Mouse (Mus musculus) cerebellum, adult 11 months (tissue): ENCODE measurements around the gene Dnah9.
A peak's percentile ranks its signal among the peaks of the same experiment; 100 is the strongest.

Experiments used
- DNase-seq: peaks from one replicate; pipeline ENCODE4 v3.0.0; 2022

Gene Dnah9

DNA sequence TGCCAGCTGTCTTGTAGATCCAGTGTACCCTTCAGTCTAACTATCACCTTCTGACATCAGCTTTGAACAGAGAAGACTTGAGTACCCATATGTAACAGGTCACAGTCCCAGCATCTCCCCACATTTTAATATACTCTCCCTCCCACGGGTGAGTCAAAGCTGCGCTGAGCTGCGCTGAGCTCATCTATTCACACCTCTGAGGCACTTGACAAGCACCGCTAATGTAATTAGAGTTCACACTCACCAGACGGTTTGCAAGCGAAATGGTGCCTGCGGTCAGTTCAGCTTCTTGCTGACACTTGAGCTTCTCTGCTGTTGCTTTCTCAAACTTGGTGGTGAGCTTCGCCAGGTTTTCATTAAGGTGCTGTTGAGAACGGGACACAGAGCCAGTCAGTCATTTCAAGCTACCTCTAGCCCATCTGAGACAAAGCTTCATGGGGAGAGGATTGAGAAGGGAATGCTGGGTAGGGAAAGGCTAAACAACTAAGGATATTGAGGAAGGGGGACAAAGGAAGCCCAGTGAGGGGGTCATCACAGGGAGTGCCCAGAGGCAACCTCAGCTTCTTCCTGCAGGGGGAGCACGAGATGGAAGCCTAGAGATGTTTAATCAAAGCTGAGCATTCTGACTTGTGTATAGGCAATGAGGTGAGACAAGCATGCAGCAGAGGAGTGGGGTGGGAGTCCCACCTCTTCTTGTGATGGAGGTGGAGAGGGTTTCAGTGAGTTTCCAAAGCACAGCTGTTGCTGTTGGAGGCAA, 249.7 kb downstream of the Dnah9 start:
- DNase-seq: no peak

DNA sequence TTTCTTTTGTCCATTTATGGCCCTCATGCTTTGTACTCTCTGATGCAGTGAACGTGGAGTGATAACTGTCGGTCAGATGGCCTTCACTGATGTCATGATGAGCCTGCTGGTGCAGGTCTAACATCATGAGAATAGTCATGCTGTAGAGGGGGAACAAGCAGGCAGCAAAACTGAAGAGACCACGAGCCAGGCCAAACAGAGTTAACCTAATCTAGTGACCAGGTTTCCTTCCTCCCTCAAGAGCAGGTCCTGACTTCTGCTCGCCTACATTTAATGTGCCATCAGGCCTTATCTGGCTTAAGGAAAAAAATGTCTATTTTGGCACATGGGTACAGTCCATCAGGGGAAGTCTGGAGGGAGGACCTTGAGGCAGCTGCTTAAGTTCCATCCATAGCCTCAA, 259.2 kb downstream of the Dnah9 start:
- no peak for DNase-seq

DNA sequence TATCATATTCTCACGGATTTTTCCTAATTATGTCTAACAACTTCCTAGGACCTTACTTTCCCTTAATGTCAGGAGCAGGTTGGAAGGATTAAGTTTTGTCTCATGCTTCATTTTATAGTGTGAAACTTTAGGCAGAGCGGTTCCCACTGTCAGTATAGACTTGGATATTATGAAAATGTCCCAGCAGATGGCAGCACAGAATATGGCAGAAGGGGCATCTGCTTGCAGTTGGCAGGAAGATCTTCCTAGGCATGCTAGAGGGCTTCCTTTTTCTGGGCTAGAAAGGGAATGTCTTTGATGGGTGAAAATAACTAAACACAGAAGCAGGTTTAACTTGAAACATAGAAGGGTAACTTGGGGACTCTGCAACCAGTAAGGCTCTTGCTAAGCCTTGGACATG, 262.9 kb downstream of the Dnah9 start:
- no peak for DNase-seq

- no peak for DNase-seq
Observed at GRCm38 (mm10) chr11:65903944-65904343, 264.4 kb downstream of the Dnah9 start.

GRCm38 (mm10) chr11:65881465-65881864, 286.9 kb downstream of the Dnah9 start:
- DNase-seq: no peak

- DNase-seq: no peak
Observed at GRCm38 (mm10) chr11:65877146-65877775, 291.1 kb downstream of the Dnah9 start.

- no peak for DNase-seq
Observed at GRCm38 (mm10) chr11:65861476-65861875, 306.9 kb downstream of the Dnah9 start.

- no peak for DNase-seq
Observed at GRCm38 (mm10) chr11:65852066-65852465, 316.3 kb downstream of the Dnah9 start.

GRCm38 (mm10) chr11:65846446-65846845, 321.9 kb downstream of the Dnah9 start:
- DNase-seq: no peak

GRCm38 (mm10) chr11:65838999-65839398, 329.4 kb downstream of the Dnah9 start:
- DNase-seq: peak; percentile 8

DNA sequence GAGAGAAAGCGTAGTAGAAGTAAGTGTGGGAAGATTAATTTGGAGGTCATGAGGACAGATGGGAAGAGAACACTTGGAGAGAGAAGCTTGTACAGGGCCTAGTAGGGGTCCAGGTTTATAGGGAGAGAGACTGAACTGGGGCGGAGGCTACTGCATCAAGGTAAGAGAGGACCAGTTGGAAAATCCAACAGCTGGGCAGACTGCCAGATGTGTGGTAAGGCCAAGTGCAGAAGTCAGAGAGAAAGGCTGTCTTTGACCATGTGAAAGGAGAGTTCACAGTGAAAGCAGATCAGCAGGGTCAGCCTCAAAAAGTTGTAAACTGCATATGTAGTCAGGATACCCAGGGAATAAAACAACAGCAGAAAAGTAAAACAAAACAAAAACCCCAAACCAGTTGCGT, 343.8 kb downstream of the Dnah9 start:
- no peak for DNase-seq

DNA sequence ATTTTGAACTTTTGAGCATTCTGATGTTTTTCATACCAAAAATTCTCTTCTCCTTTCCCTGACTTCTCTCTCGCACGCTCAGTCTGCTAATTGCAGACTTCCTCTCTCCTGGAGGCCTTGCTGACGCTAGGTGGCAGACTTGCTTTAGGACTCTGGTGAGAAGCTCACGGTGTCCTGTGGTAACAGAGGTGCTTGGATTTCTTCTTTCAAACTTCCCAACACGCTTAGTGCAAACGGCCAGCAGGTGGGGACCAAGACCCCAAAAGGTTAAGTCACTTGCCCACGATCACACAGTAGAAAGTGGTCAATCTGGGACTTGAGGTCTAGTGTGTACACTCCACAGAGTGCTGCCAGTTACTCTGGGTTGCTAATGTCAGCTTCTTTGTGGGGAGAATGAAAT, 347.5 kb downstream of the Dnah9 start:
- no peak for DNase-seq

DNA sequence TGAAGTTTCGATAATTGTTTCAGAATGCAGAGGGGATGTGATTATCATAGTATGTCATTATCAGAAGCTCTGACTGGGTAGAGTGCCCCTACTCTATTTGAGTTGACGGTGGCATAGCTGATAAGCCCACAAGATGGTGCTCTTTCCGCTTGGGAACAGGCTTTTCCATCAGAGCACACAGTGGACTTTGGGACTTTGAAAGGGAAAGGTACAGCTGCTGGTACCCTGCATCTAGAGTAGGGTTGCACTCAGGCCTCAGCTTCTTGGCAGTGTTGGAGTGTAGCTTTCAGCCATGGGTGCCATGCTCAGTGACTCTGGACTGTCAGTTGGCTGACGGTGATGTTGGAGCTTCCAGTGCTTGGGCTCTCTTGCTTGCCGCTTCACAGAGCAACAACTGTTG, 348.1 kb downstream of the Dnah9 start:
- no peak for DNase-seq

GRCm38 (mm10) chr11:65818193-65818592, 350.2 kb downstream of the Dnah9 start:
- DNase-seq: no peak

GRCm38 (mm10) chr11:65816237-65816636, 352.1 kb downstream of the Dnah9 start:
- DNase-seq: no peak

- DNase-seq: no peak
Observed at GRCm38 (mm10) chr11:65814381-65814780, 354.0 kb downstream of the Dnah9 start.

GRCm38 (mm10) chr11:65812088-65812487, 356.3 kb downstream of the Dnah9 start:
- DNase-seq: no peak

GRCm38 (mm10) chr11:65807601-65808000, 360.8 kb downstream of the Dnah9 start:
- DNase-seq: no peak

DNA sequence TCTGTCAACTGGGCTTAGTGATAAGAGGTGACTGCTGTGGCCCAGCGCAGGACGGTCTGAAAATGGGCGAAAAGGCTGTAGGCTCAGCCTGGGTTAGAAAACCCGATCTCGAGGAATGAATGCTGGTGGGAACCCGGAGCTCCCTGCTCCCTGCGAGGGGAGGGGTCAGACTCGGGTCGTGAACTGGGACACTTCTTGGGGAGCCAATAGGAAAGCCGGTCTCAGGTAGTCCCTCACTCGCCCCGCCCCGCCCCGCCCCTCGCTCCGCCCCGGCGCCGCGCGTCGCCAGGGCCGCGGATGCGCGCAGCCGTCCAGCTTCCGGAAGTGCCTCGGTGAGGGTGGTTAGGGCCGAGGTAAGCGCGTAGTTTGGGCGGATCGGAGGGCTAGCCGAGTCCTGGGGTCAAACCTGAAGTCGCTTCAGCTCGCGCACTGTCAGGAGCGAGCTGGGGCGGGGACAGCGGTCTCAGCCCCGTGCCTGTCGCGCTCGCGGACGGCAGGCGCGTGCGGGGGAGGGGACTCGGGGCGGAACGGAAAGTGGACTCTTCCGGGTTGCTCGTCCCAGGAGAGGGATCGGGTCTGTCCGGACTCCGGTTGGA, 361.3 kb downstream of the Dnah9 start, which contains the start of gene Zkscan6:
Zkscan6 (plus strand) TSS at position 267 of the 596 bp plus-strand sequence.
- peak; percentile 86 for DNase-seq

- no peak for DNase-seq
Observed at GRCm38 (mm10) chr11:65806321-65806904, 361.9 kb downstream of the Dnah9 start.

- DNase-seq: peak; percentile 88
Observed at GRCm38 (mm10) chr11:65801899-65802298, 366.5 kb downstream of the Dnah9 start.

DNA sequence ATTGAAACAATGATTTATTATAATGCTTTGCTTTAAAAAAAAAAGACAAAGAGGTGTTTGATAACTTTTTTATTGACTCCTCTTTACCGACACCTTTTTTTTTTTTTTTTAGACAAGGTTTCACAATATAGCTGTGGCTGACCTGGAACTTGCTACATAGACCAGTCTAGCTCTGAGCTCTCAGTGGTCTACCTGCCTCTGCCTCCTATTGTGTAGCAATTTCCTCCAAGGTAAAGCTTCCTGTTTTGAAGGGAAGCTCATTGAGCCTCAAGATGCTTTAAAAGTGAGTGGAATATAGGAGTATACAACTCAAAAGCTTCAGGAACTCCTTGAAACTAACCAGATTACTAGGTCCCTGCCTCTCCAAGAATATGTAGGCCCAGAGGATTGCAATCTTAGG, 372.5 kb downstream of the Dnah9 start:
- DNase-seq: no peak

- no peak for DNase-seq
Observed at GRCm38 (mm10) chr11:65794428-65795219, 373.7 kb downstream of the Dnah9 start.
